Mouse (Mus musculus) erythroid progenitor cell, adult 5-6 weeks (primary cell): Measurements from ENCODE around the gene Maml1. TPM values are rescaled to one million over a fixed set of nuclear protein-coding genes. Genes with fewer than 3 reads are reported as not detected.
"Not testable (repeated sequence)": the region's sequence is repeated elsewhere in the genome, so short reads cannot be mapped to it uniquely, and the experiment has no call there.

Experiments used
- ATAC-seq: replicated peaks from 2 replicates; pipeline ENCODE4 v1.8.0; 2016; ENCODE audit warnings: moderate number of reproducible peaks, mild to moderate bottlenecking, moderate TSS enrichment, inconsistent platforms; ENCODE audit not compliant: poor library complexity, low FRiP score, severe bottlenecking
- total RNA-seq, 2 experiments: library from RNA; stranded (forward) in 1 of 2; stranded (reverse) in 1 of 2; fragments of 150-400 nt in 1 of 2; fragments of 186-747, 209-891 nt in 1 of 2; gene quantifications; 2 replicates each; pipeline versions ENCODE4 v1.2.3 to v1.2.4; 2015 to 2017; ENCODE audit warnings: low replicate concordance in 2 of 2

Maml1 gene
- total RNA-seq (2015; ENCODE audit: low replicate concordance), result 8.0 and 9.0 TPM in 2 replicates
- total RNA-seq (2017; ENCODE audit: low replicate concordance), result 4.5 and 5.1 TPM in 2 replicates

DNA sequence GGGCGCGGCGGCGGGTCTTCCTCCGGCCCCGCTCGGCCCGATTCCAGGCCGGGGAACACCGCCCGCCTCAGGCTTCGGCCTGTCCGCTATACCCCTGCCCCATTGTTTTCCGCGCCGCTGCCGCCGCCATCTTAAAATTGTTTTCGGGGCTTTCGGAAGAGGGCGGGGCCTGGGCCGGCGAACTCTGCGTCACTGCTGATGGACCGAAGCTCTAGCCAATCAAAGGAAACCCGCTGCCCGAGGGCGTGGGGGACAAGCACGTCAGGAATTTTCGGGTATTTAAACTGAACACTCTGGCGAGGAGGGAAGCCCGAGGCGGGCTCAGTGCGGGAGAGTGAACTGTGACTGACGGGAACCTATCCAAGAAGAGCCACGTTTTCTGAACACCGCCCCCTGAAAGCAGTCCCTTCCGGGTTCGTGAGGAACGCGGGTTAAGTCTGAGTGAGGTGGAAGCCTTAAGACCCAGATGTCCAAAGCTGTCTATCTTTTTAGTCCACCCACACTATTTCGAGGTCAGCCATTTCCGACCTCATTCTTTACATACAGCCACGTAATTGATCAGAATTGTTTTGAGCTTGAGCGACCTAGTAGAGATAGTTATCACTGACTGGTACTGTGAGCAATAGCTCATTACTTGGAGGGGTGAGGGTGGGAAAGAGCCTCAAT, at the start of gene Maml1:
Maml1 (minus strand) TSS at position 122 of the 666 bp plus-strand sequence.
- peak; percentile 98 for ATAC-seq

DNA sequence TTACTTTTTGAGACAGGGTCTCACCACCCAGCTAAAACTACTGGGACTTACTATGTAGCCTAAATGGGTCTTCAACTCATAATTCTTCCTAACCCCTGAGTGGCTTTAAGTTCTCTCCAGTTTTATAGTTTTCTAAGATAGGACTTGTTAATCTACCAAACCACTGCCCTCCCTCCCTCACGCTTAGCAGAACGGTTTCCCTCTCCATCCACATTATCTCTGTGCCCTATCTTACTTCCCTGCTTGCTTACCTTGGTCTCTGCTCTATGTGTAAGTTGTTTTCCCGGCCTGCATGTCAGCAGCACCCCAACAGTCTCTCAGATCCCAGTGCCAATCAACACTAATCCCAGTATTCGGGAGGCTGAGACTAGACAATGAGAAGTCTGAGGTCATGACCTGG, 44.8 kb upstream of the Maml1 start:
- no peak for ATAC-seq

DNA sequence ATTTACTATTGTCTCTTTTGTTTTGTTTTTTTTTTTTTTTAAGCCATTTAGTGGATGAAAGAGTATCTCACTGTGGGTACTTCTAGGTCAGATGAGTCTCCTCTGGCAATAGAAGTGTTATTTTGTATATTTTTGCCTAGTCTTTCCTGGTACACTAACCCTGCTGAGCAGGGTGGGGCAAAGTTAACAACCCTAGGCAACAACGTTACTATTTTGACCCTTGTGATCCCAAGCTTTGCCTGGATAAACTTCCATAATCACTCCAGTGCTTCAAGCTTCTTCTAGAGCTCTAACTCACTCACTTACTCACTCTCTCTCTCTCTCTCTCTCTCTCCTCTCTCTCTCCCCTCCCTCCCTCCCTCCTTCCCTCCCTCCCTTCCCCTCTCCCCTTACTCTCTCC, 44.0 kb upstream of the Maml1 start:
- ATAC-seq, result no peak

DNA sequence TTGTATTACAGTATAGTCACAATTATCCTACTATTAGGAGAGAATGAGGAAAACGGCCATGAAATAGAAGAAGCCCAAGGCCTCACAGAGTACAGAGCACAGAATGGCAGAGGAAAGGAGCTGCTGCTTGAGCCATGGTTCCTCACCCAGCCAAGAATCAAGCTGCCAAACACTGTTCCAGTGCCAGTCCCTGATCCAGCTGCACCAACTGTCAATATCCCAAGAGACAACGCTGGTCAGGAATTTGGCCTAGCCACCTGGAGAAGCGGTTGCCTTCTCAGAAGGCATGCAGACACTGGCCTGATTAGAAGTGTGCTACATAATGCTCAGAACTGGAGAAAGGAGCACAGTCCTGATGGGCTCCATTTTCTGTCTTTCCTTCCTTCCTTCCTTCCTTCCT, 41.1 kb upstream of the Maml1 start:
- ATAC-seq, result no peak

DNA sequence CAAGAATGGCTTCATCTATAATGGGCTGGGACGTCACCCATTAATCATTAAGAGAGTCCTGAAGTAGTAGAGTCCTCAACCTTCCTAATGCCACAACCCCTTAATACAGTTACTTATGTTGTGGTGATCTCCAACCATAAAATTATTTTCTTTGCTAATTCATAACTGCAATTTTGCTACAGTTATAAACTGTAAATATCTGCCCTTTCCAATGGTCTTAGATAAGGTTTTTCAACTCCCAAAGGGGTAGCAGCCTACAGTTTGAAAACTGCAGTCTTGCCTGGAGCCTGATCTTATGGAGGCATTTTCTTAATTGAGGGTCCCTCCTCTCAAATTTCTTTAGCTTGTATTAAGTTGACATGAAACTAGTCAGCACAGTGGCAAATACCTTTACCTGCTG, 37.3 kb upstream of the Maml1 start:
- no peak for ATAC-seq

DNA sequence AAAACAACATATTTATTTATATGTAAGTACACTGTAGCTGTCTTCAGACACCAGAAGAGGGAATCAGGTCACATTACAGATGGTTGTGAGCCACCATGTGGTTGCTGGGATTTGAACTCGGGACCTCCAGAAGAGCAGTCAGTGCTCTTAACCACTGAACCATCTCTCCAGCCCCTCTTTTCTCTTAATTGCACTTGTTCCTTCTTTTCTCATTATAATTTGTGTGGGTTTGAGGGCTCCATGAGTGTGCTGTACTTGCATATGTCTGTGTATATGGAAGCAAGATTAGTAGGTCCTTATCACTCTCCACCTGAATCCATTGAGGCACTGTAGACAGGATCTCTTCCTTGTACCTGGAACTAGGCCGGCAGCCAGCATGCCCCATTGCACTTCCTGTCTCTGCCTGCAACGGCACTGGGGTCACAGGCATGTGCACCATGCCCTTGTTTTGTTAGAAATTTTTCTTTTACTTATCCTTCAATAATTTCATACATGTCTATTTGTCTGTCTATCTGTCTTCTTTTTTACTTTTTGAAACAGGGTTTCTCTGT, 36.0 kb upstream of the Maml1 start:
- no peak for ATAC-seq

DNA sequence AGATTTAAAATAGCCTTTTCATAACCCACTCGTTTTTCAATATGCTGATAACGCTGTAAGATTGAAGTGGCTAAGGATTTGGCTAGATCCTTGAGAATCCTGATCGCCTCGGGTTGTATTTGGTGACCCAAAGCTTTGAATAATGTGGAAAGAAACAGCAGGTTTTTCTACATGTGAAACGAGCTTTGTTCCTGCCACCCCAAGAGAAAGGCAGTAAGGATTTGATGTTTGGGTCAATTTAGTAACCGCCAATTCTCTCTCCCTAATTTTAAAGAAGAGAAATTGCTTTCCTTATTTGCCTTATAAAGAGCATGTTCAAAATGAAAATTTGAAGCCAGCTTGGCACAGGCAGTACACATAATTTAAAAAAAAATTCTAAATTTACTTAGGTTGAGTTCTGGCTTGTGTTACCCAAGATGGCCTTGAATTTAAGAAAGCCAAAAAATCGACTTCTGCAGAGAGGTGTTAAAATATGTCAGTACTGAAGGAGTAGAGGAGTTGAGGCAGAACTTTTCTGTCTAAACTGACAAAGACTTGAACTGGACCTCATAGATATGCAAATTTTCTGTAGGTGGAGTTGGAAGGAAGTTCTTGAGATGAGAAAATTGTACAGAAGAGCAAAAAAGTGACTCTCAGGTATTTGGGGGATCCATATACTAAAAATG, 34.3 kb upstream of the Maml1 start:
- no peak; the same call in 1 of the 2 replicates for ATAC-seq

DNA sequence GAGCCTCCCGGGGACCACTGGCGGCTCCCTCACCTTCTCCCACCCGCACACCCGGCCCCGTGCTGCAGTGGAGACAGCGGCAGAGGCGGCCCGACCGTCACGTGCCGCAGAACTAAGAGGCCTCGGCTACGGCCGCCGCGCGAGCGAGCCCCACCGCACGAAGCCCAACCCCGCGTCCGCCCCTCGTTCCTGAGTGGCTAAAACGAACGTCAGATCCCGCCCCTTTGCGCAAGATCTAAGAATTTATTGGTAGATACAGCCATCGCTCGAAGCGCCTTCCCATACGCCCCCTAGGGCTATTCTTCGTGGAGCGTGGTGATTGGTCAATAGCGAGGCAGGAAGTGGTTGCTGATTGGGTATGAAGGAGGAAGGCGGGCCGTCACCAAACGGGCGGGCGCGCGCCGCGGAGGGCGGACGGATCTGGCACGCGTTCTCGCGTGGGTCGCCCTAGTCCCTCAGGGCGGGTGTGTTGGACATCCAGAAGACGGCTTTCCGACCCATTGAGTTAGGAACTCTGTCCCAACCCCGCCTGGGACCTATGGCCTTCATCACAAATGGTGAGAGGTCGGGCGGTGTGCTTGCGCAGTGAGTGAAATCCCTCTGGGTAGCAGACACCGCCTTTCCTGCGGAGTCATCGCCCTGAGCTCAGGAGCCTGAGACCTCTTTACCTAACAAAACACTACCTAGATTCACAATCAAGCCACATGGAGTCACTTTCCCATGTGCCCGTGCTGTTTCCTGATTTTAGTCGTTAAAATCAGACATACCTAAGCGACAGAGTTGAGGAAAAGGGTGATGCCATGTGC, 33.6 kb upstream of the Maml1 start, which contains the start of gene Canx:
Canx (minus strand) TSS at position 178 of the 806 bp plus-strand sequence.
- ATAC-seq, result peak; percentile 92

DNA sequence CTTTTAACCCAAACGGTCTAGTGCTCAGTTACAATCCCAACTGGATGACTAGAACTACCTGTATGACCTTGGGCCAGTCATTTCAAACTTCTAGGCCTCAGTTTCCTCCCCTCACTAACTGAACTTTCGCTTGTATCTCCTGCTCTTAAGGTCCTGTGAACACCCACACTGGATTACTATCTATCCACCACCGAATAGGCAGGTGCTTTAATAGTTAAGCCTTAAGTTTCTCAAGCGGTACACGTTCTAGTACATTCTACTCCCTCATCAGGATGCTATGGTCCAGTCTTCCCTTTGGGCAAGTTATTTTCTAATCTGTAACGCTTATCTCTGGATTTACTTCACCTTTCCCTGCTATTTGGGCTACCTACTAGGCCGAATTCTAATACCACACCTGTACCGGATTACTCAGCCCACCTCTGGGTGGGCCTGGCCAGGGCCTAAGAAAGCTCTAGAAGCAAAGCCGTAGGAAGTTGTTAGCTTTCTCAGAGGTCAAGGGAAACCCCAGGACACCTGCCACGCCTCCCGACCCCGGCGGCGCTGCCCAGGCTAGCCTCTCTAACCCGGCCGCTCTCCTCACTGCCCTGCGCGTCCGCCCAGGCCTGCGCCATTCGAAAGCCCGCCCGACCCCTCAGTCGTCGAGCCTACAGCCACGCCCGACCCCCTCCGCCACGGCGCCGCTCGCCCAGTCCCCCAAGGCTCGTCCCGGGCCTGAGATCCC, 32.8 kb upstream of the Maml1 start:
- no peak for ATAC-seq

DNA sequence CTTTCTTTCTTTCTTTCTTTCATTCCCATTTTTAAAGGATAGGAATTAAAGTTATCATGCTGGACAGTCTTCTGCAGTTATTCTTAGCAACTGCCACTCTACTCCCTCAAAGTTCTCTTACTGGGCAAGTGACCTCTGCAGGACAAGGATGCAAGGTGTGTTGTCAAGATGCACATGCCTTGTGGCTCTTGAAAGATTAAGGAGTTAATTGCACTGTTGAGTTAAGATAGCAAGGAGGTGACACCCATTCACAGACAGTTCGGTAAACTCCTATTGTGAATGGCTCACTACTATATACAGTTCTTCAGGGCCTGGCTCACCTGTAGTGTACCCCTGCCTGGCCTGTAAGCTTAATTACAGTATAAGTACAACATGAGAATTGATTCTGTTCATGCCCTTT, 31.7 kb upstream of the Maml1 start:
- ATAC-seq, result peak; percentile 58

DNA sequence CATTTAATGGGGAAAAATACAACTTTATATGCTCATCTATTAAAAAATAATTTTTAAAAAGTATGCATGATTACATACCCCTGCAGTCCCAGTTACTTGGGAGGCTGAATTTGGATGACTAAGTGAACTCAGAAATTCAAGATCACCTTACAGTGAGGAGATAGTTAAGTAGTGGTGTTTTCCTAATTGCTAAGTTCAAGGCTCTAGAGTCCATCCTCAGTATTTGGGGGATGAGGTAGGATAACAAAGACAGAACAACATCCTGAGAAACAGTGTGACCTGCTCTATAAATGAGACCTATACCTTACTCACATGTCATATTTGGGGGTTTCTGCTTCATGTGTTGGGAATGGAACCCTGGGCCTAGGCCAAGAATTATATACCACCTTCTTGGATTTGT, 30.2 kb upstream of the Maml1 start:
- ATAC-seq, result no peak

DNA sequence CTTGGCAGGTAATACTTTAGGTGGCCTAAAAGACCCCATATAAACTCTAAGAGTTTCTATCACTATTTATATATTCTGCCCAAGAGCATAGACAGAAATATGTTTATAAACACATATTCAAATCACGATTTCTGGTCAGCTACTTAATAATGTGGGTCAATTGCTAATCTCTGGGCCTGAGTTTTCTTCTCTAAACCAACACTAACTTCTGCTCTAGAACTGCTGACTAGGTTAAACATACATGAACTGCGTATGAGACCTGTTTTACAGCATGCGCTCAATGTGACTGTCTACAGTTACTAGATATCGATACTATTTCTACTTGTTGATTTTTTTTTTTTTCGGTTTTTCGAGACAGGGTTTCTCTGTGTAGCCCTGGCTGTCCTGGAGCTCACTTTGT, 29.1 kb upstream of the Maml1 start:
- no peak for ATAC-seq

DNA sequence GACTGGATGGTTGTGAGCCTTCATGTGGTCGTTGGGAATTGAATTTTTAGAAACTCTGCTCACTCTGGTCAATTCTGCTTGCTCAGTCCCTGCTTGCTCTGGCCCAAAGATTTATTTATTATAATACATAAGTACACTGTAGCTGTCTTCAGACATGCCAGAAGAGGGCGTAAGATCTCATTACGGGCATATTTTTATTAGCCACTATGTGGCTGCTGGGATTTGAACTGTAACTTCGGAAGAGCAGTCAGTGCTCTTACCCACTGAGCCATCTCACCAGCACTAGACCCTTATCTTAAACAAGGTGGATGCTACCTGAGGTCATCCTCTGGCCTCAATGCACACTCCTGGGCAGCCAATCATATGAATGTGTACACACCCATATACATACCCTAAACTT, 27.2 kb upstream of the Maml1 start:
- ATAC-seq, result not testable (repeated sequence)

DNA sequence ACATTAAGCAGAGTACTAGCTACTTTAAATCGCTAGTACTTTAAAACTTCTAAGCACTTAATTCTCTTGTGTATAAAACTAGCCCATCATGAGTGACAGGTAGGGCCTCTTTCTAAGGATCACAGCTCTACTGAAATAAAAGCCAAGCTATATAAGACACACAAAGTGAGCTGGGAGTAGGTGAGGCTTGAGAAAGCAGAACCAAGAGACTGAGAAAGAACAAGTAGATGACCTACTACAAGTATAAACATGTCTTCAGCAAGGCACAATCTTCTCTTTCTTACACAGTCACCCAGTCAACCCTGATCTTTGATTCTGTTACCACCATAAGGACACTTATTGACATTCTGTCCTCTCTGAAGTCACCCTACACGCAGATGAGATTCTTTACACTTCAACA, 20.7 kb upstream of the Maml1 start:
- ATAC-seq, result no peak

DNA sequence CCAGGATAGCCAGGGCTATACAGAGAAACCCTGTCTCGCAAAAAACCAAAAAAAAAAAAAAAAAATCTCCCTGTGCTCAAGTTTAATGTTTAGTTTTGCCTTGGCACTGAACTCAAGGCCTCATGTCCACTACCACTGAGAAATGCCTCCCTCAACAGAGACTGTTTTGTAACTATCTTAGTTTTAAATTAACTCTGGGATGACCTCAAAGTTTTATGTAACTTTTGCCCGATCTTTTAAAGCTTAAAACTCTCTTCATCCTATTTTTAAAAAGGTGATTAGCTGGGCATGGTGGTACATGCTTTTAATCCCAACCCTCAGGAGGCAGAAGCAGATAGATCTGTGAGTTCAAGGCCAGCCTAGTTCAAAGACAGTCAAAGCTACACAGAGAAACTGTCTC, 11.3 kb upstream of the Maml1 start:
- no peak for ATAC-seq

DNA sequence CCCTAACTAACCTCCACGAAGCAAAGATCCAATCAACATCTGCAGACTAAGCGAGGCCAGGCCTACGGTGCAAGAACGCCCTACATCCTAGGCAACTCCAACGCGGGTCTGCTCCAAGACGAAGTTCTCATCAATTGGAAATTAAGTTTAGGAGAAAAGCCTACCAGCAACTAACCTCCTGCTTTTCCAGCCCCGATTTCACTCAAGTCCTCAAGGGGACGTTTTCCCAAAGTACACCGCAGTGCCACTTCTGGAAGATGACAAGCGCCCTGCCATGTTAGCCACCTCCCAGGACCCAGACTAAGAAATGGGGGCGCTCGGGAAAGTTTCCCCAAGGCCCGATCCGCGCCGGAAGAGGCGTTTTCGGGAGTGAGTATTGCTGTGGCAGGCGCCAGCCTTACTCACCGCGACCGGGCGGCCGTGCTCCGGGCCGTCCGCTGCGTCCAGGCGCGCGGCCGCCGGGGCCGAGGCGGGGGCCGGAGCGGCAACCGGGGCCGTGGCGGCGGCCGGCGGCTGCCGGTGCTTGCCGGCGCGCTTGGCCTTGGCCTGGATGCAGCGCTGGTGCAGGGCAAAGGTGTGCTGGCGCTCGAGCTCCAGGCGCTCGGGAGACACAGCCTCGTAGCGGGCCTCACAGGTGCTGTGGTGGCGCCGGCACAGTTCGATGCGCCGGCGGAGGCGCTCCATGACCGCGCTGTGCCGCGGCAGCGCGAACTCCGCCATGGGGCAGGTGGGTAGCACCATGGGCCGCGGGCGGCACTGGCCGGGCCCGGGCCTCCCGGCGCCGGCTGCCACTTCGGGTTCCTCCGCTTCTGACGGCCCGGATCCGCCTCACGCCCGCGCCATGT, 568 bp downstream of the Maml1 start:
- peak; percentile 58 for ATAC-seq

DNA sequence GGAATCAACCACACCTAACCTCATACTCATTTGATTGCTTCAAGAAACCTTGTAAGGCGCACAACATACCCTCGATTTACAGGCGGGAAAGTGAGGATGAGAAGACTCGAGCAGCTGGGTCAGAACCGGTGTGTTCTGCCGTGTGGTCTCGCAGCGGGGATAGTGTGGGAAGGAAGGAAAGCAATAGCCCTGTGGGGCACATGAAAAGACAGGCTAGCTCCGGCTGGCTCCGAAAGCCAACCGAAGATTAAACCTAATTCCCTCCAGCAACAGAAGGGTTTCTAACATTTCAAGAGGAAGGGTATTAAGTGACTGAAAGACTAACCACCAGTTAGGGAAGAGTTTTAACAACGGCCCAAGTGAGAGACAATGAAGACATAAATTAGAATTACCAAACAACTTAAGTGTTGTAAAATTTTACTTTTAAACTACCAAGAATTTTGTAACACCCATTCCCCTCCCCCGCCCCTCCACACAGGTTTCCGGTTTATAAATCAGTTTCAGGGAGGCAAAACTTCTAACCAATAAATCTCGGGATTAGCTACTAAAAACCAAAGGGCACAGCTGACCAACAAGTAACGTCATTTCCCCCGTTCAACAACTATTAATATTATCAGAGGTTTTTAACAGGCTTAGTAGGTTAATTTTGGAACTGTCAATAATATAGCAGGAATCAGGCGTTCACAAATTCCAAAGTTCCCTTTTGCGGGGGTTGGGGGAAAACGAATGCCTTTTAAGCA, 1.5 kb downstream of the Maml1 start:
- ATAC-seq, result no peak

DNA sequence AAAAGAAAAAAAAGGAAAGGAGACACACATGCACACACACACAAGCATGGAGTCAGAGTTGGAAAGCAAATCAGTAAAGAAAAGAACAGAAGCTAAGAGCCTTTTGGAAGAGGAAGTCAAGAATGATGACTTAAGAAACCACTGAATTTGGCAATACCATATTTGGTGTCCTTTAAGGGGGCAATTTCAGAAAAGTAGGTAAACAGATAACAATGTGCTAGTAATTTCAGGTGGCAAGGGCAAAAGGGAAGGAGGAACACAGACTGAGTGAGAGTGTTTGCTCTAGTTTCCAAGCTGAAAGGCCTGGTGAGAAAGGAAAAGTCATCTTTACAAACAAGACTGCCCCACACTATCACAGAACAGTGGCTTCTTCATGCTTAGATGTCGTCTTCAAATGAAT, 5.7 kb downstream of the Maml1 start:
- no peak for ATAC-seq
